In the genomic region with DNA sequence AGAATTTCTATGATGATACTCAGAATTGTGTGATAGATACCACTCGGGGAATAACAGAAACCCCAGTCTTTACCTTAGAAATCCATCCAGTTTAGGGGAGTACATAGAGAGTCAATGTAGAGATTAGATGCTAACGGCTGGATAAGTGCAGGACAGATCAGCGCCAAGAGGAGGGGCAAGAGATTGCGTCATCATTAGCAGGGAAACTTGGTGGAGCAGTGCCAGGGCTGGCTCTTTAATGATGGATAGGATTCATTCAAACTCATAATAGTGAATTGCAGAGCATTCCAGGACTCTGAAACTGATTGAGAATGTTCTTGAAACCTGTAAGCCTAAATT, we compare ENCODE assay signal across 8 mouse cellular contexts. TPM values are rescaled to one million over a fixed set of nuclear protein-coding genes. Genes with fewer than 3 reads are reported as not detected.
DNase-seq lines count a peak whose midpoint lies in the region; ATAC-seq lines count a peak whose summit lies in the region.

No protein-coding gene starts in this region.

- peaks cover 17% of the 10 kb centered on the region for H3K4me1 ChIP-seq in forebrain, embryonic 14.5 days (ENCODE audit: control insufficient read depth, insufficient read depth, low read length)
- H3K4me1 ChIP-seq in liver, embryonic 16.5 days (ENCODE audit: control insufficient read depth, low read depth, low read length) = peaks cover 28% of the 10 kb centered on the region
- peaks cover 44% of the 10 kb centered on the region for H3K4me1 ChIP-seq in neural tube, embryonic 13.5 days (replicated peaks)

- H3K9me3 ChIP-seq in forebrain, embryonic 14.5 days (replicated peaks; ENCODE audit: control insufficient read depth, low read length) = no peaks in the 10 kb centered on the region
- H3K9me3 ChIP-seq in liver, embryonic 16.5 days (replicated peaks; ENCODE audit: control insufficient read depth, low read length) = no peaks in the 10 kb centered on the region
- H3K9me3 ChIP-seq in neural tube, embryonic 13.5 days = no peaks in the 10 kb centered on the region

- peak overlapping the region; percentile 84 for H3K4me2 ChIP-seq in forebrain, embryonic 14.5 days (ENCODE audit: low read length)
- peak overlapping the region; percentile 79 for H3K4me2 ChIP-seq in liver, embryonic 16.5 days (ENCODE audit: low read depth, low read length)
- H3K4me2 ChIP-seq in neural tube, embryonic 13.5 days = peak overlapping the region; percentile 89

- H3K9ac ChIP-seq in forebrain, embryonic 14.5 days (ENCODE audit: low read length) = peak overlapping the region; percentile 95
- H3K9ac ChIP-seq in liver, embryonic 16.5 days (ENCODE audit: low read depth, low read length) = peak overlapping the region; percentile 93
- peak overlapping the region; percentile 97 for H3K9ac ChIP-seq in neural tube, embryonic 13.5 days

- peak overlapping the region; percentile 94 for H3K27ac ChIP-seq in forebrain, embryonic 14.5 days (ENCODE audit: low read depth, low read length)
- peak overlapping the region; percentile 91 for H3K27ac ChIP-seq in liver, embryonic 16.5 days (ENCODE audit: low read length)
- H3K27ac ChIP-seq in neural tube, embryonic 13.5 days (replicated peaks) = peak overlapping the region; percentile 96

- peaks cover 8% of the 10 kb centered on the region; the same call in 1 of the 2 replicates for H3K36me3 ChIP-seq in forebrain, embryonic 14.5 days (ENCODE audit: control insufficient read depth, insufficient read depth, low read length)
- H3K36me3 ChIP-seq in liver, embryonic 16.5 days (ENCODE audit: control insufficient read depth, insufficient read depth) = no peaks in the 10 kb centered on the region
- no peaks in the 10 kb centered on the region; the same call in 1 of the 2 replicates for H3K36me3 ChIP-seq in neural tube, embryonic 13.5 days

- H3K27me3 ChIP-seq in forebrain, embryonic 14.5 days (replicated peaks; ENCODE audit: control insufficient read depth, insufficient read depth, low read length) = no peaks in the 10 kb centered on the region
- no peaks in the 10 kb centered on the region for H3K27me3 ChIP-seq in liver, embryonic 16.5 days (ENCODE audit: control insufficient read depth, insufficient read depth, low read depth, low read length)
- H3K27me3 ChIP-seq in neural tube, embryonic 13.5 days = no peaks in the 10 kb centered on the region

- 2% methylated on average over 4 of the region's 4 CpGs for WGBS in forebrain, embryonic 14.5 days
- WGBS in liver, embryonic 16.5 days (ENCODE audit: insufficient replicate concordance) = under 1% methylated on average over 4 of the region's 4 CpGs
- 3% methylated on average over 4 of the region's 4 CpGs for WGBS in neural tube, embryonic 13.5 days

- intact Hi-C loops in heart, postnatal 10 days (cut with DNase I) = no loop called here

- peak; percentile 88 for DNase-seq in Muller cell, postnatal 12 days (ENCODE audit: inconsistent ontology term)
- DNase-seq in c-Kit-positive CD71-positive TER-119-positive erythroid progenitor cells, embryonic 14.5 days (ENCODE audit: low spot score) = peak; percentile 49
- peak; percentile 83 for DNase-seq in forebrain, embryonic 14.5 days (ENCODE audit: low spot score)
- DNase-seq in heart, postnatal 10 days = peak; percentile 69 to 77
- DNase-seq in kidney, postnatal 4 days = peak; percentile 65 to 73
- DNase-seq in spleen, postnatal 14 days (ENCODE audit: low spot score in 2 of 2) = no peak

- ATAC-seq in forebrain, embryonic 14.5 days = peak; percentile 72
- peak; percentile 49 for ATAC-seq in liver, embryonic 16.5 days (ENCODE audit: low read depth)
- peak; percentile 86 for ATAC-seq in neural tube, embryonic 13.5 days (ENCODE audit: low read depth)

- H3K4me3 ChIP-seq in forebrain, embryonic 14.5 days (ENCODE audit: low read depth, low read length) = peak overlapping the region; percentile 99
- peak overlapping the region; percentile 86 for H3K4me3 ChIP-seq in liver, embryonic 16.5 days (ENCODE audit: low read depth, low read length)
- H3K4me3 ChIP-seq in neural tube, embryonic 13.5 days = peak overlapping the region; percentile 80

RNA-seq across cellular contexts. Expression of a gene that starts 27.3 kb away (rescaled TPM):
- polyA plus RNA-seq in forebrain, embryonic 14.5 days (2014; fragmentation: Nextera tagmentation; extraction: Ambion mirVana) = 314 and 359 TPM in 2 replicates
- total RNA-seq in heart, postnatal 10 days (2021) = 10 to 100 TPM; 85.1 to 87.3 TPM
- polyA plus RNA-seq in liver, embryonic 16.5 days (2015; fragmentation: Nextera tagmentation; extraction: Ambion mirVana) = 57.6 and 63.3 TPM in 2 replicates
- 282 and 301 TPM in 2 replicates for polyA plus RNA-seq in neural tube, embryonic 13.5 days (2015; fragmentation: Nextera tagmentation; extraction: Ambion mirVana)

RNA-seq across cellular contexts. Expression of a gene that starts 27.4 kb away (rescaled TPM):
- polyA plus RNA-seq in forebrain, embryonic 14.5 days (2014; fragmentation: Nextera tagmentation; extraction: Ambion mirVana) = 5.0 and 5.7 TPM in 2 replicates
- total RNA-seq in heart, postnatal 10 days (2021) = 10 to 100 TPM; 61.8 to 72.7 TPM
- 1.6 and 1.7 TPM in 2 replicates for polyA plus RNA-seq in liver, embryonic 16.5 days (2015; fragmentation: Nextera tagmentation; extraction: Ambion mirVana)
- polyA plus RNA-seq in neural tube, embryonic 13.5 days (2015; fragmentation: Nextera tagmentation; extraction: Ambion mirVana) = 9.3 and 9.4 TPM in 2 replicates

RNA-seq across cellular contexts. Expression of a gene that starts 30.1 kb away (rescaled TPM):
- 24.5 and 30.9 TPM in 2 replicates for polyA plus RNA-seq in forebrain, embryonic 14.5 days (2014; fragmentation: Nextera tagmentation; extraction: Ambion mirVana)
- total RNA-seq in heart, postnatal 10 days (2021) = 10 to 100 TPM; 71.5 to 75.4 TPM
- 18.5 and 20.5 TPM in 2 replicates for polyA plus RNA-seq in liver, embryonic 16.5 days (2015; fragmentation: Nextera tagmentation; extraction: Ambion mirVana)
- polyA plus RNA-seq in neural tube, embryonic 13.5 days (2015; fragmentation: Nextera tagmentation; extraction: Ambion mirVana) = 39.2 and 44.2 TPM in 2 replicates

RNA-seq across cellular contexts. Expression of a gene that starts 49.3 kb away (rescaled TPM):
- 4.2 and 5.3 TPM in 2 replicates for polyA plus RNA-seq in forebrain, embryonic 14.5 days (2014; fragmentation: Nextera tagmentation; extraction: Ambion mirVana)
- 10 to 100 TPM; 72.1 to 90.1 TPM for total RNA-seq in heart, postnatal 10 days (2021)
- 6.2 and 9.5 TPM in 2 replicates for polyA plus RNA-seq in liver, embryonic 16.5 days (2015; fragmentation: Nextera tagmentation; extraction: Ambion mirVana)
- polyA plus RNA-seq in neural tube, embryonic 13.5 days (2015; fragmentation: Nextera tagmentation; extraction: Ambion mirVana) = 9.8 and 10.8 TPM in 2 replicates

Comparison
In these comparisons a context has a peak if more than half of its experiments do, and no peak if none do; other contexts are left out.
1. DNase-seq: peak in Muller cell, postnatal 12 days (single experiment), c-Kit-positive CD71-positive TER-119-positive erythroid progenitor cells, embryonic 14.5 days (single experiment), forebrain, embryonic 14.5 days (single experiment), heart, postnatal 10 days (2 of 2) and kidney, postnatal 4 days (2 of 2); none in spleen, postnatal 14 days (0 of 2).
2. Peak in every context shown above with its lines, with median percentiles within 50 percentile points of each other: ATAC-seq, H3K27ac ChIP-seq, H3K4me2 ChIP-seq, H3K4me3 ChIP-seq and H3K9ac ChIP-seq.